14 mouse cellular contexts compared by ENCODE assay signal in the genomic region with DNA sequence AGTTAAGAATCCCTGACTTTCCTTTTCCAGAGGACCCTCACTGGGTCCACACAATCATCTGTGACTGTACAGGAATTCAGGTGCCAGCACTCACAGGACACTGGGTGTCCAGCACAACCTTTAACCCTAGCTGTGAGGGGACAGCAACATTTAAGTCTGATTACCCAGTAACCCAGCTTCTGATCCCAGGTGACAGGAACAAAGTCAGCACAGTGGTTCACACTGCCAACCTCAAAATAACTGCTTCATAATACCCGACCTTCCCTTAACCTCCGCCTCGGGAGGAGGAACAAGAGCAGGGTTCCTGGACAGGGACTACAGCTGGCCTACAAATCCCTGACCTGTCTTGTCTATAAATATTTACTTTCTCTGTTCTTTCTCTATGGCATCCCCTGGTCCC. TPM values are rescaled to one million over a fixed set of nuclear protein-coding genes. Genes with fewer than 3 reads are reported as not detected.
DNase-seq lines count a peak whose midpoint lies in the region; ATAC-seq and TF ChIP-seq lines count a peak whose summit lies in the region.
"Had no signal": no experiment of that assay in that cellular context is flagged by ENCODE, and none has a peak within 500 bp of the region (broad histone marks: within the 10 kb centered on the region; RNA-seq: fewer than 3 reads in every experiment).

No protein-coding gene starts in this region.

- H3K27ac ChIP-seq in lung, postnatal 0 days (ENCODE audit: low read length) = peak overlapping the region; percentile 15
- H3K27ac ChIP-seq in heart, embryonic 14.5 days (replicated peaks in 1 of 2; ENCODE audit: control insufficient read depth in 1 of 2, insufficient read depth in 1 of 2, low read depth in 2 of 2, low read length in 2 of 2) = peak overlapping the region; percentile 15 to 26; a peak in 3 of 4 replicates
- H3K27ac ChIP-seq in liver, postnatal 0 days (ENCODE audit: low read depth) = peak overlapping the region; percentile 92
- H3K27ac ChIP-seq: embryonic facial prominence, embryonic 15.5 days; hindbrain, embryonic 12.5 days; lung, embryonic 15.5 days had no signal

- no peaks in the 10 kb centered on the region for H3K27me3 ChIP-seq in lung, postnatal 0 days (replicated peaks; ENCODE audit: insufficient read depth, low read length)
- no peaks in the 10 kb centered on the region for H3K27me3 ChIP-seq in heart, embryonic 14.5 days (ENCODE audit: control insufficient read depth, insufficient read depth, low read length)
- no peaks in the 10 kb centered on the region for H3K27me3 ChIP-seq in liver, postnatal 0 days (ENCODE audit: insufficient read depth, low read length)
- H3K27me3 ChIP-seq: embryonic facial prominence, embryonic 15.5 days; hindbrain, embryonic 12.5 days; lung, embryonic 15.5 days had no signal

- H3K9me3 ChIP-seq in lung, postnatal 0 days (ENCODE audit: low read length) = no peaks in the 10 kb centered on the region
- H3K9me3 ChIP-seq in heart, embryonic 14.5 days (ENCODE audit: control insufficient read depth, low read length) = no peaks in the 10 kb centered on the region
- H3K9me3 ChIP-seq in liver, postnatal 0 days (ENCODE audit: low read length) = no peaks in the 10 kb centered on the region
- H3K9me3 ChIP-seq: embryonic facial prominence, embryonic 15.5 days; hindbrain, embryonic 12.5 days; lung, embryonic 15.5 days had no signal

- WGBS in lung, postnatal 0 days = 46% methylated on average over 3 of the region's 3 CpGs
- 28% methylated on average over 3 of the region's 3 CpGs for WGBS in heart, embryonic 14.5 days
- 34% methylated on average over 3 of the region's 3 CpGs for WGBS in liver, postnatal 0 days (ENCODE audit: insufficient replicate concordance)

- no peak overlapping the region for H3K4me3 ChIP-seq in lung, postnatal 0 days (ENCODE audit: low read depth, low read length)
- no peak overlapping the region for H3K4me3 ChIP-seq in heart, embryonic 14.5 days (ENCODE audit: control insufficient read depth in 1 of 2, insufficient read depth in 1 of 2, low read depth in 1 of 2, low read length in 2 of 2)
- peak overlapping the region; percentile 95; the same call in 1 of the 2 replicates for H3K4me3 ChIP-seq in liver, postnatal 0 days (ENCODE audit: low read depth, low read length)
- H3K4me3 ChIP-seq: embryonic facial prominence, embryonic 15.5 days; hindbrain, embryonic 12.5 days; lung, embryonic 15.5 days had no signal

- no peaks in the 10 kb centered on the region for H3K36me3 ChIP-seq in lung, postnatal 0 days (ENCODE audit: insufficient read depth, low read length)
- H3K36me3 ChIP-seq in heart, embryonic 14.5 days (ENCODE audit: control insufficient read depth, insufficient read depth, low read length) = peaks cover 29% of the 10 kb centered on the region
- peaks cover 32% of the 10 kb centered on the region for H3K36me3 ChIP-seq in liver, postnatal 0 days (replicated peaks; ENCODE audit: insufficient read depth, low read length)

- peaks cover 13% of the 10 kb centered on the region; the same call in 1 of the 2 replicates for H3K4me1 ChIP-seq in lung, postnatal 0 days (ENCODE audit: insufficient read depth, low read depth, low read length)
- peaks cover 16 to 61% of the 10 kb centered on the region in 2 experiments for H3K4me1 ChIP-seq in heart, embryonic 14.5 days (ENCODE audit: control insufficient read depth in 2 of 2, insufficient read depth in 2 of 2, low read length in 2 of 2)
- H3K4me1 ChIP-seq in liver, postnatal 0 days (ENCODE audit: insufficient read depth) = peaks cover 67% of the 10 kb centered on the region

- no peak overlapping the region for H3K9ac ChIP-seq in lung, postnatal 0 days (replicated peaks; ENCODE audit: low read depth)
- H3K9ac ChIP-seq in heart, embryonic 14.5 days (ENCODE audit: low read length) = peak overlapping the region; percentile 45; the same call in 1 of the 2 replicates
- H3K9ac ChIP-seq in liver, postnatal 0 days (replicated peaks) = peak overlapping the region; percentile 33; the same call in 1 of the 2 replicates
- H3K9ac ChIP-seq: embryonic facial prominence, embryonic 15.5 days; hindbrain, embryonic 12.5 days; lung, embryonic 15.5 days had no signal

- no peak overlapping the region for H3K4me2 ChIP-seq in lung, postnatal 0 days (replicated peaks; ENCODE audit: low read depth, low read length)
- H3K4me2 ChIP-seq in heart, embryonic 14.5 days (ENCODE audit: low read length) = peak overlapping the region; percentile 9; the same call in 1 of the 2 replicates
- peak overlapping the region; percentile 79 for H3K4me2 ChIP-seq in liver, postnatal 0 days (ENCODE audit: low read depth, low read length)
- H3K4me2 ChIP-seq: embryonic facial prominence, embryonic 15.5 days; hindbrain, embryonic 12.5 days had no signal

- no peak for TF ChIP-seq EP300 in lung, postnatal 0 days (IDR thresholded peaks at IDR 0.05)
- no peak for TF ChIP-seq EP300 in liver, postnatal 0 days (IDR thresholded peaks at IDR 0.05; ENCODE audit: low read depth)

- no peak for ATAC-seq in lung, postnatal 0 days
- ATAC-seq in heart, embryonic 14.5 days (ENCODE audit: insufficient number of reproducible peaks, insufficient read depth, low FRiP score, low read depth) = no peak
- ATAC-seq in liver, postnatal 0 days = peak; percentile 1; the same call in 1 of the 2 replicates
- no peak for ATAC-seq in erythroid progenitor cell, adult 5-6 weeks (replicated peaks; ENCODE audit: low FRiP score, poor library complexity, severe bottlenecking)

- DNase-seq in gastrocnemius, postnatal 25 days = peak; percentile 40
- DNase-seq in gastrocnemius, postnatal 10 days = no peak
- no peak for DNase-seq in lung, postnatal 0 days (ENCODE audit: low spot score)
- no peak for DNase-seq in lung, postnatal 36 days
- DNase-seq in liver, postnatal 0 days = no peak
- DNase-seq in ovary, adult 18-20 months (ENCODE audit: low spot score) = no peak
- DNase-seq: cerebellum, postnatal 25 days; midbrain, embryonic 14.5 days; right cerebral cortex, postnatal 14 days had no signal

- TF ChIP-seq CTCF in lung, postnatal 0 days (IDR thresholded peaks at IDR 0.05) = no peak
- TF ChIP-seq CTCF in liver, postnatal 0 days (IDR thresholded peaks at IDR 0.05; ENCODE audit: low read depth) = no peak

RNA-seq across cellular contexts. Expression of gene Rnf10, which starts 4.4 kb away (rescaled TPM):
- 100 to 1,000 TPM; 263 to 281 TPM for total RNA-seq in gastrocnemius, postnatal 25 days (2021)
- 100 to 1,000 TPM; 220 to 226 TPM for total RNA-seq in gastrocnemius, postnatal 10 days (2021)
- 98.5 and 104 TPM in 2 replicates for polyA plus RNA-seq in lung, postnatal 0 days (2015; fragmentation: Nextera tagmentation; extraction: Ambion mirVana)
- 77.1 and 83.9 TPM in 2 replicates for polyA plus RNA-seq in heart, embryonic 14.5 days (2014; fragmentation: Nextera tagmentation; extraction: Ambion mirVana)
- 75.4 and 78.4 TPM in 2 replicates for polyA plus RNA-seq in liver, postnatal 0 days (2015; fragmentation: Nextera tagmentation; extraction: Ambion mirVana)
- total RNA-seq in erythroid progenitor cell, adult 5-6 weeks (2015; ENCODE audit: low replicate concordance) = 170 and 198 TPM in 2 replicates
- total RNA-seq in erythroid progenitor cell, adult 5-6 weeks (2017; ENCODE audit: low replicate concordance) = 378 and 474 TPM in 2 replicates

RNA-seq across cellular contexts. Expression of gene Coq5, which starts 11.2 kb away (rescaled TPM):
- 100 to 1,000 TPM in 1 of 2 experiments, 10 to 100 TPM in 1; 91.7 to 100 TPM for total RNA-seq in gastrocnemius, postnatal 25 days (2021)
- total RNA-seq in gastrocnemius, postnatal 10 days (2021) = 10 to 100 TPM; 64.5 to 81.1 TPM
- polyA plus RNA-seq in lung, postnatal 0 days (2015; fragmentation: Nextera tagmentation; extraction: Ambion mirVana) = 18.9 and 19.4 TPM in 2 replicates
- 75.1 and 82.1 TPM in 2 replicates for polyA plus RNA-seq in heart, embryonic 14.5 days (2014; fragmentation: Nextera tagmentation; extraction: Ambion mirVana)
- polyA plus RNA-seq in liver, postnatal 0 days (2015; fragmentation: Nextera tagmentation; extraction: Ambion mirVana) = 19.5 and 19.6 TPM in 2 replicates
- 7.2 and 8.4 TPM in 2 replicates for total RNA-seq in erythroid progenitor cell, adult 5-6 weeks (2015; ENCODE audit: low replicate concordance)
- 12.8 and 15.9 TPM in 2 replicates for total RNA-seq in erythroid progenitor cell, adult 5-6 weeks (2017; ENCODE audit: low replicate concordance)

RNA-seq across cellular contexts. Expression of gene Dynll1, which starts 32.5 kb away (rescaled TPM):
- 100 to 1,000 TPM; 100 to 102 TPM for total RNA-seq in gastrocnemius, postnatal 25 days (2021)
- total RNA-seq in gastrocnemius, postnatal 10 days (2021) = 100 to 1,000 TPM; 134 to 168 TPM
- polyA plus RNA-seq in lung, postnatal 0 days (2015; fragmentation: Nextera tagmentation; extraction: Ambion mirVana) = 1,317 and 1,524 TPM in 2 replicates
- polyA plus RNA-seq in heart, embryonic 14.5 days (2014; fragmentation: Nextera tagmentation; extraction: Ambion mirVana) = 1,218 and 1,301 TPM in 2 replicates
- polyA plus RNA-seq in liver, postnatal 0 days (2015; fragmentation: Nextera tagmentation; extraction: Ambion mirVana) = 388 and 399 TPM in 2 replicates
- total RNA-seq in erythroid progenitor cell, adult 5-6 weeks (2015; ENCODE audit: low replicate concordance) = 310 and 338 TPM in 2 replicates
- 98.2 and 201 TPM in 2 replicates for total RNA-seq in erythroid progenitor cell, adult 5-6 weeks (2017; ENCODE audit: low replicate concordance)

RNA-seq across cellular contexts. Expression of gene Pop5, which starts 32.6 kb away (rescaled TPM):
- 10 to 100 TPM; 29.2 to 30.7 TPM for total RNA-seq in gastrocnemius, postnatal 25 days (2021)
- total RNA-seq in gastrocnemius, postnatal 10 days (2021) = 10 to 100 TPM; 17.7 to 26.2 TPM
- polyA plus RNA-seq in lung, postnatal 0 days (2015; fragmentation: Nextera tagmentation; extraction: Ambion mirVana) = 77.6 and 78.8 TPM in 2 replicates
- 62.8 and 66.7 TPM in 2 replicates for polyA plus RNA-seq in heart, embryonic 14.5 days (2014; fragmentation: Nextera tagmentation; extraction: Ambion mirVana)
- polyA plus RNA-seq in liver, postnatal 0 days (2015; fragmentation: Nextera tagmentation; extraction: Ambion mirVana) = 58.7 and 61.8 TPM in 2 replicates
- total RNA-seq in erythroid progenitor cell, adult 5-6 weeks (2015; ENCODE audit: low replicate concordance) = 45.8 and 70.0 TPM in 2 replicates
- 29.8 and 33.7 TPM in 2 replicates for total RNA-seq in erythroid progenitor cell, adult 5-6 weeks (2017; ENCODE audit: low replicate concordance)

RNA-seq across cellular contexts. Expression of gene Srsf9, which starts 58.7 kb away (rescaled TPM):
- 10 to 100 TPM; 10.7 to 12.9 TPM for total RNA-seq in gastrocnemius, postnatal 25 days (2021)
- 10 to 100 TPM; 21.3 to 24.1 TPM for total RNA-seq in gastrocnemius, postnatal 10 days (2021)
- 140 and 152 TPM in 2 replicates for polyA plus RNA-seq in lung, postnatal 0 days (2015; fragmentation: Nextera tagmentation; extraction: Ambion mirVana)
- 95.0 and 104 TPM in 2 replicates for polyA plus RNA-seq in heart, embryonic 14.5 days (2014; fragmentation: Nextera tagmentation; extraction: Ambion mirVana)
- polyA plus RNA-seq in liver, postnatal 0 days (2015; fragmentation: Nextera tagmentation; extraction: Ambion mirVana) = 86.0 and 90.6 TPM in 2 replicates
- 26.8 and 36.4 TPM in 2 replicates for total RNA-seq in erythroid progenitor cell, adult 5-6 weeks (2015; ENCODE audit: low replicate concordance)
- 45.7 and 86.4 TPM in 2 replicates for total RNA-seq in erythroid progenitor cell, adult 5-6 weeks (2017; ENCODE audit: low replicate concordance)

Comparison
In these comparisons a context has a peak if more than half of its experiments do, and no peak if none do; other contexts are left out.
1. H3K27ac ChIP-seq: peak in every context shown above with its lines; median percentile 92 in liver, postnatal 0 days; 20 in heart, embryonic 14.5 days; 15 in lung, postnatal 0 days.